Mouse (Mus musculus): ENCODE measurements around the gene Lce1d.

- no peak for TF ChIP-seq POLR2A (IDR thresholded peaks at IDR 0.05; ENCODE audit: insufficient read depth, low read depth, low read length)
- no peak for TF ChIP-seq CTCF (IDR thresholded peaks at IDR 0.05; ENCODE audit: insufficient read depth, low read depth, low read length)
Measured at GRCm38 (mm10) chr3:92691688-92692087, 4.7 kb upstream of the Lce1d start.

All from olfactory bulb, adult 2 months (tissue).